Mouse (Mus musculus) stomach, embryonic 15.5 days (tissue): ENCODE results near the gene Tmprss15. TPM values are rescaled to one million over a fixed set of nuclear protein-coding genes. Genes with fewer than 3 reads are reported as not detected.

ENCODE experiments used
- ATAC-seq: fragments of 200-750 bp; cut with Nextera tagmentation; 2 replicates; pipeline ENCODE4 v1.8.0; 2017; ENCODE audit warnings: low read depth, moderate number of reproducible peaks, moderate TSS enrichment; ENCODE audit not compliant: insufficient read depth, low FRiP score
- H3K27ac ChIP-seq: fragments of 300-500 bp; sonication (generic); 2 replicates; pipeline ENCODE4 v1.5.1; 2015; ENCODE audit warnings: mild to moderate bottlenecking, inconsistent platforms
- H3K27me3 ChIP-seq: fragments of 300-500 bp; sonication (generic); replicated peaks from 2 replicates; pipeline ENCODE4 v1.6.1; 2015; ENCODE audit warnings: inconsistent platforms
- H3K36me3 ChIP-seq: fragments of 300-500 bp; sonication (generic); 2 replicates; pipeline ENCODE4 v1.6.1; 2015; ENCODE audit warnings: inconsistent platforms
- H3K4me1 ChIP-seq: fragments of 300-500 bp; sonication (generic); 2 replicates; pipeline ENCODE4 v1.6.1; 2015; ENCODE audit warnings: inconsistent platforms
- H3K4me2 ChIP-seq: fragments of 300-500 bp; sonication (generic); 2 replicates; pipeline ENCODE4 v1.6.1; 2015; ENCODE audit warnings: mild to moderate bottlenecking, inconsistent platforms
- H3K4me3 ChIP-seq: fragments of 300-500 bp; sonication (generic); replicated peaks from 2 replicates; pipeline ENCODE4 v1.5.1; 2015; ENCODE audit warnings: inconsistent platforms
- H3K9ac ChIP-seq: fragments of 300-500 bp; sonication (generic); 2 replicates; pipeline ENCODE4 v1.6.1; 2015; ENCODE audit warnings: inconsistent platforms
- H3K9me3 ChIP-seq: fragments of 300-500 bp; sonication (generic); 2 replicates; pipeline ENCODE4 v1.6.1; 2016; ENCODE audit warnings: inconsistent platforms
- WGBS: fragments of 180-500 bp; shearing (Covaris S2); methylation state at CpG from one replicate; pipeline ENCODE4 v1.1.7; 2015; 5-methylcytosine and 5-hydroxymethylcytosine counted together
- polyA plus RNA-seq: library from polyadenylated mRNA; unstranded; fragments of >200 nt; fragmentation: Nextera tagmentation; extraction: Ambion mirVana; gene quantifications from 2 replicates; pipeline ENCODE4 v1.2.1, GENCODE M21; 2015

Tmprss15 gene
- polyA plus RNA-seq: 0.03 TPM in 1 of 2 replicates, not detected in the other

DNA sequence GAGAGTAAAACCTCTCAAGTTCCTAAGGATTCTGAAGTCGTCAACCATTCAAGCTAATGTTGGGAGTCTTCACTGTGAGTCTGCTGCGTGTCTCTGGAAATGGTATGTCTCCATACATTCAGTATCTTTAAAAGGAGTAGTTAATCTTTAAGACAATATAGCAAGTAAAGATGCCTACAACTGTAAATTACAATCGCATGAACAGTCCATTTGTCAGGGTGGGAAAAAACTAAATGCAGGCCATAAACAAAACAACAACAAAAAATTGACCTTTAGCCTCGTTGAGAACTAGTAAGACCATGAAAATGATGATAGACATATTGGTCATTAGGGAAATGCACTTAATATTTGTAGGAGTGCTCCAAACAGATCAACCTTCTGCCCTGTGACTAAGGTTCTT lies at the start of gene Tmprss15:
Tmprss15 (minus strand) TSS at position 101 of the 400 bp plus-strand sequence.
- WGBS: 81% methylated on average over 4 of the region's 4 CpGs

GRCm38 (mm10) chr16:79114879-79115278 lies 24.0 kb upstream of the Tmprss15 start:
- no peaks in the 10 kb centered on the region for H3K4me1 ChIP-seq
- ATAC-seq: no peak

More for the DNA sequence above, at the start of gene Tmprss15:
- Histone ChIP-seq H3K4me3 (no peak within 1 kb of the TSS), H3K9me3 (no peaks in the 10 kb centered on the region), H3K27me3 (no peaks in the 10 kb centered on the region), H3K9ac (no peak within 1 kb of the TSS), H3K4me1 (no peaks in the 10 kb centered on the region), H3K27ac (no peak within 1 kb of the TSS), H3K4me2 (no peak within 1 kb of the TSS), H3K36me3 (no peaks in the 10 kb centered on the region)
- no peak for ATAC-seq

GRCm38 (mm10) chr16:79109516-79109915 lies 18.6 kb upstream of the Tmprss15 start:
- Histone ChIP-seq H3K27ac (no peak overlapping the region), H3K4me2 (no peak overlapping the region), H3K4me3 (no peak overlapping the region), H3K27me3 (no peaks in the 10 kb centered on the region), H3K9ac (no peak overlapping the region), H3K9me3 (no peaks in the 10 kb centered on the region), H3K4me1 (no peaks in the 10 kb centered on the region), H3K36me3 (no peaks in the 10 kb centered on the region)
- WGBS: 13% methylated on average over 1 of the region's 1 CpGs
- ATAC-seq: no peak

More at GRCm38 (mm10) chr16:79114879-79115278, 24.0 kb upstream of the Tmprss15 start:
- Histone ChIP-seq H3K9me3 (no peaks in the 10 kb centered on the region), H3K36me3 (no peaks in the 10 kb centered on the region), H3K4me3 (no peak overlapping the region), H3K9ac (no peak overlapping the region), H3K4me2 (no peak overlapping the region), H3K27ac (no peak overlapping the region), H3K27me3 (no peaks in the 10 kb centered on the region)
- 77% methylated on average over 1 of the region's 1 CpGs for WGBS

- Histone ChIP-seq H3K9me3 (no peaks in the 10 kb centered on the region), H3K4me1 (no peaks in the 10 kb centered on the region), H3K4me2 (no peak overlapping the region), H3K27ac (no peak overlapping the region), H3K9ac (no peak overlapping the region), H3K27me3 (no peaks in the 10 kb centered on the region), H3K36me3 (no peaks in the 10 kb centered on the region), H3K4me3 (no peak overlapping the region)
- no peak for ATAC-seq
- 60% methylated on average over 5 of the region's 5 CpGs for WGBS
Observed at GRCm38 (mm10) chr16:79108969-79109368, 18.1 kb upstream of the Tmprss15 start.

GRCm38 (mm10) chr16:79100325-79100724 lies 9.4 kb upstream of the Tmprss15 start:
- no peaks in the 10 kb centered on the region for H3K27me3 ChIP-seq
- H3K36me3 ChIP-seq: no peaks in the 10 kb centered on the region
- no peak overlapping the region for H3K27ac ChIP-seq
- 87% methylated on average over 2 of the region's 2 CpGs for WGBS
- ATAC-seq: no peak
- no peak overlapping the region for H3K4me2 ChIP-seq
- H3K4me3 ChIP-seq: no peak overlapping the region
- H3K4me1 ChIP-seq: no peaks in the 10 kb centered on the region
- no peaks in the 10 kb centered on the region for H3K9me3 ChIP-seq
- H3K9ac ChIP-seq: no peak overlapping the region

DNA sequence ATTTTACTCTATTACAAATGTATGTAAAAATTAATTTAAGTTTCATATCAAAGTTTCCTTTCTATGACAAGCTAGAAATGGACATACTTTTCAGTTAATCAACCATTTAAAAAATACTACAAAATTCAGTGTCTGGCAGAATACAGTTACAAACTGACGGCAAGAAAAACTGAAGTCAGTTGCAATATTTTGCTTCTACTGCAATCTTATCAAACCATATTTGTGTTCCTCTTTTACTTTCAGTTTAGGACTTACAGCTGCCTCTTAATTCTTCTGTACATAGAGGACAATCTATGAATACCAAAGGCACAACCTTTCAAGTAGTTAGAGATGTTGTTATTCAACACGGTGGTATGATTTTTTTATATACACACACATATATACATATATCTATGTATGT lies 7.4 kb upstream of the Tmprss15 start:
- Histone ChIP-seq H3K4me3 (no peak overlapping the region), H3K9ac (no peak overlapping the region), H3K27ac (no peak overlapping the region), H3K9me3 (no peaks in the 10 kb centered on the region), H3K4me1 (no peaks in the 10 kb centered on the region), H3K27me3 (no peaks in the 10 kb centered on the region), H3K36me3 (no peaks in the 10 kb centered on the region), H3K4me2 (no peak overlapping the region)
- no peak for ATAC-seq
- 84% methylated on average over 2 of the region's 2 CpGs for WGBS

DNA sequence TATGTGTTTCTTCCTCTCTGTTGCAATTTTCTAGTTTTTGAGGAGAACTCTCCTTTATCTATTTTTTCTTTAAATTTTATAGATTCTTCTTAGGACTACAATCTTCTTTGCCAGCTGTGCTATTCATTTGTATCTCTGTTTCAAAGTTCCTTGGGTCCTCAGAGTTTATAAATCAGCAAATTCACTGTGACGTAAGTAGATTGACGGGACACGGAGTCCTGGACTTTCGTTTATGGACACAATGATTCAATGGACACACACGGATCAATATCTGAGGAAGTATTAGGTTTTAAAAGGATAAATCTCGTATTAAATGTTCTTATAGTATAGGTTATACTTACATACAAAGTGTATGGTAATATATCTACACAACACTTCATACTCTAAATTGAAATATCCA lies 4.3 kb downstream of the Tmprss15 start:
- Histone ChIP-seq H3K27me3 (no peaks in the 10 kb centered on the region), H3K36me3 (no peaks in the 10 kb centered on the region), H3K9ac (no peak overlapping the region), H3K4me3 (no peak overlapping the region), H3K4me2 (no peak overlapping the region), H3K27ac (no peak overlapping the region), H3K4me1 (no peaks in the 10 kb centered on the region), H3K9me3 (no peaks in the 10 kb centered on the region)
- WGBS: 83% methylated on average over 6 of the region's 6 CpGs
- ATAC-seq: no peak

- 85% methylated on average over 1 of the region's 1 CpGs for WGBS
- H3K4me2 ChIP-seq: no peak overlapping the region
- no peak for ATAC-seq
Observed at GRCm38 (mm10) chr16:79063848-79064247, 27.0 kb downstream of the Tmprss15 start.

DNA sequence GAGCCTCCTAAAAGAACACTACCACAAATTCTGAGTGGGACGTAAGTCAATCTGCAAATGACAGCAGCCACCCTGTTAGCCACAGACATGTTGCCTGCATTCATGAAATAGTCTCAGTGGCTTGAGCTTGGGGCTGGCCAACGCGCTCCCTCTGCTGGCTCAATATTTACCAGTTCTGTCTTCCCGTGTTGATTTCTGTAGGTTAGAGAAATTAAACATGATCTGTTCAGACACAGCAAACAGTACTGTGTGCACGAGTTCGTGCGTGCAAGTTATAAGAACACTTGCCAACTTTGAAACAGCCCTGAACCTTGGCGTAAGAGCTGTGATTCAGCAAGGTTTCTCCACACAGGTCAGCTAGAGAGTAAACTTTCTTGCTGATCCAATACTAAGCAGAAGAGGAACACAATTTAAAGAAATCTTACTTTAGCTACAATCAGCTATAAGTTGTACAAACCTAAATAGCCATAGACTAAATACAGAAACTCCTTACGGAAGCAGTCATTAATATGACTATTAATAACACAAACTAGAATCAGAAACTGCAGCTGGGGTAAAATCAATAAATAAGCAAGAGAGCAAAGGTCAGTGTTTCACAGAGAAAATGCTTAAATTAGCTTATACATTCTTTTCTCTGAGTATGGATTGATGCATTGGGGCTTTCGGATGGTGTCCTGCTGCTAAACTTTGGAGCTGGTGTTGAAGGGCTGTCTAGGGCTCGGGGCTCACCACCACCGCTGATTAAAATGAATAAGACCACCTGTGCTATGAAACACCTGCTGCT lies 31.9 kb downstream of the Tmprss15 start:
- no peak overlapping the region for H3K4me2 ChIP-seq
- 25% methylated on average over 12 of the region's 12 CpGs for WGBS
- H3K9me3 ChIP-seq: no peaks in the 10 kb centered on the region
- no peaks in the 10 kb centered on the region for H3K36me3 ChIP-seq
- ATAC-seq: peak; percentile 65; the same call in 1 of the 2 replicates
- no peak overlapping the region for H3K4me3 ChIP-seq
- H3K9ac ChIP-seq: no peak overlapping the region
- H3K27ac ChIP-seq: no peak overlapping the region
- H3K27me3 ChIP-seq: no peaks in the 10 kb centered on the region
- H3K4me1 ChIP-seq: no peaks in the 10 kb centered on the region

More at GRCm38 (mm10) chr16:79063848-79064247, 27.0 kb downstream of the Tmprss15 start:
- H3K4me1 ChIP-seq: no peaks in the 10 kb centered on the region
- no peak overlapping the region for H3K27ac ChIP-seq
- H3K4me3 ChIP-seq: no peak overlapping the region
- H3K36me3 ChIP-seq: no peaks in the 10 kb centered on the region
- no peaks in the 10 kb centered on the region for H3K9me3 ChIP-seq
- no peaks in the 10 kb centered on the region for H3K27me3 ChIP-seq
- H3K9ac ChIP-seq: no peak overlapping the region

DNA sequence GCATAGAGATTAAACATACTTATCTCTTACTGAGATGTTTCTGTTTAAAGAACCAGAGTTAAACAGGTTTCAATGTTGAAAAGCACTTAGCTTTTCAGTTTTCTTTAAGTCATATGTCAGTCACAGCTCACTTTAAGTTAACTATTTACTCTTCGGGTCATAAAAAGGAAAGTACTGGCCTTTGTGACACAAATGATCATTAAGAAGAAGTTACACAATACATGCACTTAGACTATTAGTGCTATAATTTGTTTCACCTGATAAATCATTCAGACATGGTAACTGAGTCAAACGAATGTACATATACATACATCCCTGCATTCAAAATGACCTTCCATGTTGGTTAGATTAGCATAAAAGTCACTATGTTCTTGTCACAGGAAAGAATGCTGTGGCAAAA lies 58.3 kb downstream of the Tmprss15 start:
- H3K36me3 ChIP-seq: no peaks in the 10 kb centered on the region
- H3K4me3 ChIP-seq: no peak overlapping the region
- H3K9me3 ChIP-seq: no peaks in the 10 kb centered on the region
- no peak overlapping the region for H3K4me2 ChIP-seq
- ATAC-seq: no peak; the same call in 1 of the 2 replicates
- H3K9ac ChIP-seq: no peak overlapping the region
- H3K27me3 ChIP-seq: no peaks in the 10 kb centered on the region
- H3K4me1 ChIP-seq: no peaks in the 10 kb centered on the region
- WGBS: 46% methylated on average over 2 of the region's 2 CpGs
- no peak overlapping the region for H3K27ac ChIP-seq

GRCm38 (mm10) chr16:79002812-79003211 lies 88.1 kb downstream of the Tmprss15 start:
- no peaks in the 10 kb centered on the region for H3K36me3 ChIP-seq
- H3K4me1 ChIP-seq: no peaks in the 10 kb centered on the region
- no peak overlapping the region for H3K9ac ChIP-seq
- no peaks in the 10 kb centered on the region for H3K9me3 ChIP-seq
- peak; percentile 60; the same call in 1 of the 2 replicates for ATAC-seq
- no peak overlapping the region for H3K4me2 ChIP-seq
- H3K27me3 ChIP-seq: no peaks in the 10 kb centered on the region
- H3K27ac ChIP-seq: no peak overlapping the region
- WGBS: 52% methylated on average over 2 of the region's 2 CpGs
- no peak overlapping the region for H3K4me3 ChIP-seq

GRCm38 (mm10) chr16:79001679-79002078 lies 89.2 kb downstream of the Tmprss15 start:
- H3K27me3 ChIP-seq: no peaks in the 10 kb centered on the region
- no peaks in the 10 kb centered on the region for H3K4me1 ChIP-seq
- 76% methylated on average over 9 of the region's 9 CpGs for WGBS
- H3K36me3 ChIP-seq: no peaks in the 10 kb centered on the region
- no peak overlapping the region for H3K4me3 ChIP-seq
- peak; percentile 53; the same call in 1 of the 2 replicates for ATAC-seq
- H3K27ac ChIP-seq: no peak overlapping the region
- H3K9ac ChIP-seq: no peak overlapping the region
- H3K9me3 ChIP-seq: no peaks in the 10 kb centered on the region
- H3K4me2 ChIP-seq: no peak overlapping the region
